Mouse (Mus musculus): ENCODE results near the gene Rufy4. TPM values are rescaled to one million over a fixed set of nuclear protein-coding genes. Genes with fewer than 3 reads are reported as not detected.

Rufy4 gene
- polyA plus RNA-seq, 1 experiment = 0.18 TPM

GRCm38 (mm10) chr1:74196621-74197419 is 71.5 kb downstream of the Rufy4 start:
- no peak for DNase-seq
- H3K27me3 ChIP-seq (ENCODE audit: control insufficient read depth, insufficient read depth, low read length) = no peaks in the 10 kb centered on the region
- 74% methylated on average over 17 of the region's 17 CpGs for WGBS
- no peaks in the 10 kb centered on the region for H3K4me1 ChIP-seq (ENCODE audit: control insufficient read depth, insufficient read depth, low read length)
- H3K27ac ChIP-seq (ENCODE audit: insufficient read depth, low read length) = no peak overlapping the region
- no peak overlapping the region for H3K4me3 ChIP-seq (replicated peaks; ENCODE audit: insufficient read depth, low read depth, low read length)
- TF ChIP-seq CTCF (IDR thresholded peaks at IDR 0.05; ENCODE audit: borderline replicate concordance, insufficient read depth, low read depth, low read length) = no peak
- no peak for TF ChIP-seq POLR2A (IDR thresholded peaks at IDR 0.05; ENCODE audit: borderline replicate concordance, insufficient read depth, low read length)

Other genes with a start within 250 kb of the Rufy4 start
- 23.4 and 25.1 TPM in 2 replicates for gene Tns1, start 1.1 kb upstream of the Rufy4 start, polyA plus RNA-seq (2012; rRNA removed)
- 0.15 TPM in 1 of 2 replicates, not detected in the other for gene Cxcr2, start 28.4 kb downstream of the Rufy4 start, polyA plus RNA-seq (2012; rRNA removed)
- gene Cxcr1, start 69.1 kb downstream of the Rufy4 start, polyA plus RNA-seq (2012; rRNA removed) = not detected in 2 replicates
- gene Arpc2, start 110.5 kb downstream of the Rufy4 start, polyA plus RNA-seq (2012; rRNA removed) = 146 and 151 TPM in 2 replicates
- gene Gpbar1, start 153.0 kb downstream of the Rufy4 start, polyA plus RNA-seq (2012; rRNA removed) = not detected in 2 replicates
- gene Aamp, start 159.2 kb downstream of the Rufy4 start, polyA plus RNA-seq (2012; rRNA removed) = 186 and 198 TPM in 2 replicates
- 185 and 201 TPM in 2 replicates for gene Pnkd, start 159.4 kb downstream of the Rufy4 start, polyA plus RNA-seq (2012; rRNA removed)
- gene Tmbim1, start 180.1 kb downstream of the Rufy4 start, polyA plus RNA-seq (2012; rRNA removed) = 56.1 and 58.2 TPM in 2 replicates
- gene Catip, start 236.6 kb downstream of the Rufy4 start, polyA plus RNA-seq (2012; rRNA removed) = 2.1 and 3.3 TPM in 2 replicates
- gene Slc11a1, start 249.7 kb downstream of the Rufy4 start, polyA plus RNA-seq (2012; rRNA removed) = 4.7 and 5.6 TPM in 2 replicates